Mouse (Mus musculus) liver, embryonic 14.5 days (tissue): ENCODE results near the gene Sfrp4. TPM values are rescaled to one million over a fixed set of nuclear protein-coding genes. Genes with fewer than 3 reads are reported as not detected.

Source experiments
- ATAC-seq: fragments of 200-750 bp; cut with Nextera tagmentation; 2 replicates; pipeline ENCODE4 v1.8.0; 2017; ENCODE audit warnings: moderate number of reproducible peaks, mild to moderate bottlenecking, moderate library complexity; ENCODE audit not compliant: insufficient read depth
- DNase-seq, 3 experiments: peaks; one replicate each; pipeline ENCODE4 v3.0.0-alpha.2; 2012 to 2013; ENCODE audit warnings: low read depth in 3 of 3, low spot score in 3 of 3
- H3K27ac ChIP-seq: fragments of 300-500 bp; sonication (generic); 2 replicates; pipeline ENCODE4 v1.5.1; 2014; ENCODE audit warnings: moderate library complexity, mild to moderate bottlenecking, control low read depth, inconsistent platforms
- H3K27me3 ChIP-seq: fragments of 300-500 bp; sonication (generic); 2 replicates; pipeline ENCODE4 v1.6.1; 2014; ENCODE audit warnings: mild to moderate bottlenecking, low read length, moderate library complexity; ENCODE audit not compliant: control insufficient read depth, insufficient read depth
- H3K36me3 ChIP-seq: fragments of 300-500 bp; sonication (generic); replicated peaks from 2 replicates; pipeline ENCODE4 v1.6.1; 2014; ENCODE audit warnings: low read depth; ENCODE audit not compliant: control insufficient read depth, insufficient read depth
- H3K4me1 ChIP-seq, 2 experiments: fragments of 200-500 bp in 1 of 2; fragments of 300-500 bp in 1 of 2; sonication (generic) in 1 of 2; replicated peaks; 2 replicates each; pipeline ENCODE4 v1.6.1; 2012 to 2014; ENCODE audit warnings: antibody characterized with exemption in 1 of 2, inconsistent platforms in 1 of 2, low read length in 1 of 2; ENCODE audit not compliant: control insufficient read depth in 2 of 2, insufficient read depth in 2 of 2
- H3K4me2 ChIP-seq: fragments of 300-500 bp; sonication (generic); 2 replicates; pipeline ENCODE4 v1.6.1; 2014; ENCODE audit warnings: low read depth, mild to moderate bottlenecking, control low read depth, moderate library complexity
- H3K4me3 ChIP-seq, 2 experiments: fragments of 200-500 bp in 1 of 2; fragments of 300-500 bp in 1 of 2; sonication (generic) in 1 of 2; 2 replicates each; pipeline ENCODE4 v1.5.1; 2012 to 2014; ENCODE audit warnings: low read depth in 2 of 2, low read length in 2 of 2, mild to moderate bottlenecking in 2 of 2, control low read depth in 1 of 2, inconsistent platforms in 1 of 2, moderate library complexity in 1 of 2; ENCODE audit not compliant: insufficient read depth in 1 of 2
- H3K9ac ChIP-seq: fragments of 300-500 bp; sonication (generic); replicated peaks from 2 replicates; pipeline ENCODE4 v1.6.1; 2014; ENCODE audit warnings: mild to moderate bottlenecking, control low read depth, moderate library complexity
- H3K9me3 ChIP-seq: fragments of 300-500 bp; sonication (generic); 2 replicates; pipeline ENCODE4 v1.6.1; 2016; ENCODE audit warnings: low read length, mixed read lengths; ENCODE audit not compliant: control insufficient read depth
- CTCF ChIP-seq: IDR thresholded peaks from 2 replicates; pipeline ENCODE4 v1.5.1; 2016; ENCODE audit warnings: antibody characterized with exemption, low read depth, control low read depth
- EP300 ChIP-seq: IDR thresholded peaks from 2 replicates; pipeline ENCODE4 v1.6.1; 2016; ENCODE audit warnings: antibody characterized with exemption, low read depth
- WGBS: fragments of 180-500 bp; shearing (Covaris S2); extraction: QIAGEN DNeasy Blood & Tissue Kit; methylation state at CpG from one replicate; pipeline ENCODE4 v1.1.7; 2014; ENCODE audit not compliant: insufficient replicate concordance; 5-methylcytosine and 5-hydroxymethylcytosine counted together
- polyA plus RNA-seq, 2 experiments: library from polyadenylated mRNA; depleted of rRNA in 1 of 2; stranded (reverse) in 1 of 2; unstranded in 1 of 2; fragments of >200 nt; fragmentation: Nextera tagmentation in 1 of 2; extraction: Ambion mirVana in 1 of 2; gene quantifications; 2 replicates each; pipeline versions ENCODE4 v1.2.1 to v1.2.3; 2012 to 2014

The Sfrp4 gene
- polyA plus RNA-seq, 2 experiments = 0.44 to 0.66 TPM

DNA sequence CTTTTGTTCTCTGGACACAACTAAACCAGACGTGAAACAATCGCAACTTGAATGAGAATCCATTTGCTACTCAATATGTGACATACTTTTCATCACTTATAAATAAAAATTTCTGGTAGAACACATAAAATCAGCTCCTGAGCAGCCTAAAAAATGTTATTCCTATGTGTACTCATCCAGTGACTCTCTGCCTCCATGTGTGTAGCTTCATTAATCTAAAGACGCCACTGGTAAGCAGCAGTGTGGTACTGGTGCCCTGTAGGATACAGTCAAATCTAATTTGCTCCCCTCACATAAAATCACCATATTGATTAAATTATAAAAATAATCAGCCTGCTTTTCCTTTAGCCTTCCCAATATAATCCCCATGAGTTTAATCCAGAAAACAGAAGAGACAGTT is 9.9 kb upstream of the Sfrp4 start:
- Histone ChIP-seq H3K27ac (no peak overlapping the region), H3K36me3 (no peaks in the 10 kb centered on the region), H3K27me3 (no peaks in the 10 kb centered on the region), H3K4me3 (no peak overlapping the region), H3K9me3 (no peaks in the 10 kb centered on the region), H3K9ac (no peak overlapping the region), H3K4me2 (no peak overlapping the region), H3K4me1 (peaks cover 2 to 4% of the 10 kb centered on the region in 2 experiments; a peak in 3 of 4 replicates)
- DNase-seq (no peak), ATAC-seq (no peak)
- TF ChIP-seq CTCF (no peak), EP300 (no peak)
- WGBS = 77% methylated on average over 3 of the region's 3 CpGs

- DNase-seq (no peak), ATAC-seq (no peak)
- H3K9ac ChIP-seq = no peak overlapping the region
- no peak overlapping the region for H3K27ac ChIP-seq
- H3K4me2 ChIP-seq = no peak overlapping the region
- no peaks in the 10 kb centered on the region for H3K27me3 ChIP-seq
- TF ChIP-seq CTCF (no peak), EP300 (no peak)
- no peaks in the 10 kb centered on the region for H3K9me3 ChIP-seq
- H3K36me3 ChIP-seq = no peaks in the 10 kb centered on the region
- H3K4me1 ChIP-seq = peaks cover under 1 to 8% of the 10 kb centered on the region in 2 experiments; a peak in 3 of 4 replicates
- H3K4me3 ChIP-seq = no peak overlapping the region
- WGBS = 82% methylated on average over 1 of the region's 1 CpGs
Observed at GRCm38 (mm10) chr13:19613426-19613825, 9.5 kb upstream of the Sfrp4 start.

DNA sequence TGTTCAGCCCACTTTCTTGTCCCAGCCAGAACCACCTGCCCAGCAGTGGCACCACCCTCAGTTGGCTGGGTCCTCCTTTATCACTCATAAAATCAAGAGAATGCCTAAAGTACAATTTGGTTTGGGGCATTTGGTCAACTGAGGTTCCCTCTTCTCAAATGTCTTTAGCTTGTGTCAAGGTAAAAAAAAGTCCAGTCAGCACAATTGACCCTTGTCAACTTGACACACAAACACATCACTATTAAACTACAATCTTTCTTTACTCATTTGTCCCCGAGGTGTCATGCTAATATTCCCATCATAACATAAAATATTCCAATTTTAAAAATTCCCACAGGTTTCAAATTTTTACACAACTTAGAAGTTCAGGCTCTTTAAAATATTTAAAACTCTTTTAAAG is 8.6 kb upstream of the Sfrp4 start:
- no peak overlapping the region for H3K27ac ChIP-seq
- no peaks in the 10 kb centered on the region for H3K27me3 ChIP-seq
- H3K4me2 ChIP-seq = no peak overlapping the region
- DNase-seq (no peak), ATAC-seq (no peak)
- H3K9me3 ChIP-seq = no peaks in the 10 kb centered on the region
- H3K4me1 ChIP-seq = peaks cover 0 to 5% of the 10 kb centered on the region in 2 experiments; a peak in 3 of 4 replicates
- H3K4me3 ChIP-seq = no peak overlapping the region
- H3K9ac ChIP-seq = no peak overlapping the region
- no peaks in the 10 kb centered on the region for H3K36me3 ChIP-seq
- WGBS = 52% methylated on average over 1 of the region's 1 CpGs
- TF ChIP-seq CTCF (no peak), EP300 (no peak)

DNA sequence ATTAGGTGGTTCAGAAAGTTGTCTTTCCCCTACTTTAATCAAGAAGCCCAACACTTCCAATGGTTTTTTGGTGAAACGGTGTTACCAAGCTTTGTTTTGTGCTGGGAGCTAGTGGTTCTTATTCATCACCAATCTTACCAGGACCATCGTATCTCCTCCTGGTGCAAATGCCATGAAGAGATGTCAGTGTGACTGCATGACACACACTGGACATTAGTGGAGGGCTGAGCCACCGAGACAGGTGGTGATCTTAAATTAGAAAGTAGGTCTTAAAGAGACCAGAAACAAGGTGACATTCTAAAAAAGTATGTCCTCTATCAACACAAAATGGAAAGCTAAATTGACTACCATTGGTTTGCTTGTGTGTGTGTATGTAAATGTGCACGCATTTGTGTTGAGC is 4.8 kb upstream of the Sfrp4 start:
- H3K4me3 ChIP-seq = peak overlapping the region; percentile 14 to 69; a peak in 3 of 4 replicates
- peak overlapping the region; percentile 83 for H3K4me2 ChIP-seq
- no peak for ATAC-seq
- no peak overlapping the region for H3K27ac ChIP-seq
- TF ChIP-seq CTCF (no peak), EP300 (no peak)
- no peak for DNase-seq
- WGBS = 64% methylated on average over 4 of the region's 4 CpGs
- peak overlapping the region; percentile 31 for H3K9ac ChIP-seq
- no peaks in the 10 kb centered on the region for H3K36me3 ChIP-seq
- H3K9me3 ChIP-seq = no peaks in the 10 kb centered on the region
- no peaks in the 10 kb centered on the region for H3K27me3 ChIP-seq
- peaks cover 0 to 9% of the 10 kb centered on the region in 2 experiments for H3K4me1 ChIP-seq

- no peak for TF ChIP-seq CTCF
- TF ChIP-seq EP300 = no peak
- DNase-seq = no peak
- 10% methylated on average over 5 of the region's 5 CpGs for WGBS
- no peak overlapping the region; the same call in none of the 2 replicates for H3K27ac ChIP-seq
- H3K9me3 ChIP-seq = no peaks in the 10 kb centered on the region
- H3K4me1 ChIP-seq = peaks cover 0 to 11% of the 10 kb centered on the region in 2 experiments
- peak overlapping the region; percentile 82 for H3K9ac ChIP-seq
- H3K27me3 ChIP-seq = peaks cover 7% of the 10 kb centered on the region
- no peaks in the 10 kb centered on the region for H3K36me3 ChIP-seq
- peak; percentile 73 for ATAC-seq
- H3K4me3 ChIP-seq = peak overlapping the region; percentile 69 to 70
- H3K4me2 ChIP-seq = peak overlapping the region; percentile 83
Observed at GRCm38 (mm10) chr13:19618841-19619215, 4.1 kb upstream of the Sfrp4 start.
